Mouse (Mus musculus) CH12.LX (cell line): ENCODE data around the gene Cd3e.

ENCODE experiments used
- CHD2 ChIP-seq: IDR thresholded peaks from 2 replicates; pipeline ENCODE4 v1.6.1; 2011; ENCODE audit warnings: low read length, improper control_type of control experiment
- CTCF ChIP-seq, 2 experiments: IDR thresholded peaks in 1 of 2; conservative IDR thresholded peaks in 1 of 2; 2 replicates each; pipeline ENCODE4 v1.5.1; 2011 to 2012; ENCODE audit warnings: low read depth in 2 of 2, low read length in 2 of 2, improper control_type of control experiment in 1 of 2, inconsistent platforms in 1 of 2, mild to moderate bottlenecking in 1 of 2, moderate library complexity in 1 of 2
- EP300 ChIP-seq: IDR thresholded peaks from 2 replicates; pipeline ENCODE4 v1.6.1; 2011; ENCODE audit warnings: low read length, improper control_type of control experiment
- KAT2A ChIP-seq: IDR thresholded peaks from 2 replicates; pipeline ENCODE4 v1.6.1; 2012; ENCODE audit warnings: low read length, improper control_type of control experiment, inconsistent platforms; ENCODE audit not compliant: insufficient replicate concordance
- MAFK ChIP-seq: IDR thresholded peaks from 2 replicates; pipeline ENCODE4 v1.6.1; 2011; ENCODE audit warnings: low read length, improper control_type of control experiment; ENCODE audit not compliant: insufficient replicate concordance
- MAX ChIP-seq: IDR thresholded peaks from 2 replicates; pipeline ENCODE4 v1.6.1; 2011; ENCODE audit warnings: low read length, improper control_type of control experiment
- MXI1 ChIP-seq: IDR thresholded peaks from 2 replicates; pipeline ENCODE4 v1.6.1; 2011; ENCODE audit warnings: mild to moderate bottlenecking, low read depth, low read length, improper control_type of control experiment
- NELFE ChIP-seq: IDR thresholded peaks from 2 replicates; pipeline ENCODE4 v1.6.1; 2011; ENCODE audit warnings: low read depth, low read length, improper control_type of control experiment
- NRF1 ChIP-seq: IDR thresholded peaks from 2 replicates; pipeline ENCODE4 v1.6.1; 2014; ENCODE audit warnings: low read depth, mild to moderate bottlenecking, inconsistent platforms, low read length, improper control_type of control experiment, moderate library complexity
- RCOR1 ChIP-seq: conservative IDR thresholded peaks from 2 replicates; pipeline ENCODE4 v1.6.1; 2012; ENCODE audit warnings: low read depth, mild to moderate bottlenecking, inconsistent platforms, low read length, improper control_type of control experiment
- TBP ChIP-seq: conservative IDR thresholded peaks from 2 replicates; pipeline ENCODE4 v1.6.1; 2011; ENCODE audit warnings: low read depth, low read length, improper control_type of control experiment
- TCF12 ChIP-seq: IDR thresholded peaks from 2 replicates; pipeline ENCODE4 v1.6.1; 2014; ENCODE audit warnings: low read depth, mild to moderate bottlenecking, inconsistent platforms, low read length, improper control_type of control experiment
- USF1 ChIP-seq: IDR thresholded peaks from 2 replicates; pipeline ENCODE4 v1.6.1; 2014; ENCODE audit warnings: low read depth, mild to moderate bottlenecking, inconsistent platforms, low read length, improper control_type of control experiment
- ZKSCAN1 ChIP-seq: IDR thresholded peaks from 2 replicates; pipeline ENCODE4 v1.6.1; 2012; ENCODE audit warnings: low read depth, inconsistent platforms, low read length, improper control_type of control experiment, borderline replicate concordance

DNA sequence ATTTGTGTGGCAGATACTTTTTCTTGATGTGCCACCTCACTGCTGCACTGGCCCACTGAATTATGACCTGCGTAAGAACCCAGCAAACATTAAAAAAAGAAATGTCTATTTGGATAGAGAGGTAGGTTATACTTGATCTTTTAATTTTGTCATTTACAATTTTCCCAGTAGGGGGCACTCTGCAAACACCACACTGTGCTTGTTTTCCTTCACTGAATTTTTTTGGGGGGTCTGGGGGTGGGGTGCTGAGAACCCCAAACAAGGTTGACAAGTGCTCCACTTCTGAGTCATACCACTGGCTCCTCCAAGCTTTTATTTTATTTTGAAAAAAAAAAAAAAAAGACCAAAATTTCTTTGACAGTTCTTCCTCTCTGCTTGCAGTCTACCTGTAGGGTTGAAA, 40.0 kb downstream of the Cd3e start:
- no peak for TF ChIP-seq EP300
- peak; percentile 13 to 71; a peak in 2 of 4 replicates for TF ChIP-seq CTCF (conservative IDR thresholded peaks at IDR 0.05 in 1 of 2, IDR thresholded peaks at IDR 0.05 in 1 of 2; ENCODE audit: low read depth in 2 of 2, low read length in 2 of 2)
- no peak for TF ChIP-seq TBP
- no peak for TF ChIP-seq TCF12
- no peak for TF ChIP-seq MXI1
- TF ChIP-seq NELFE, result no peak
- no peak for TF ChIP-seq KAT2A
- no peak for TF ChIP-seq NRF1
- TF ChIP-seq MAFK, result no peak
- no peak for TF ChIP-seq USF1
- no peak for TF ChIP-seq CHD2
- TF ChIP-seq MAX, result no peak
- no peak for TF ChIP-seq ZKSCAN1
- no peak for TF ChIP-seq RCOR1
